Mouse (Mus musculus) monocyte, adult 5-6 weeks (primary cell): Measurements from ENCODE around the gene Tktl2. TPM values are rescaled to one million over a fixed set of nuclear protein-coding genes. Genes with fewer than 3 reads are reported as not detected.

Source experiments
- ATAC-seq: fragments of 153-309, 156-312 bp; replicated peaks from 2 replicates; pipeline ENCODE4 v1.8.0; 2017; ENCODE audit warnings: mild to moderate bottlenecking; ENCODE audit not compliant: low TSS enrichment, insufficient number of reproducible peaks, severe bottlenecking, poor library complexity, low FRiP score
- total RNA-seq: library from RNA; stranded (forward); fragments of 200-1000, 200-491, 200-594 nt; gene quantifications from 3 replicates; pipeline ENCODE4 v1.2.3, GENCODE M21; 2017

The Tktl2 gene
- not detected in 3 replicates for total RNA-seq

DNA sequence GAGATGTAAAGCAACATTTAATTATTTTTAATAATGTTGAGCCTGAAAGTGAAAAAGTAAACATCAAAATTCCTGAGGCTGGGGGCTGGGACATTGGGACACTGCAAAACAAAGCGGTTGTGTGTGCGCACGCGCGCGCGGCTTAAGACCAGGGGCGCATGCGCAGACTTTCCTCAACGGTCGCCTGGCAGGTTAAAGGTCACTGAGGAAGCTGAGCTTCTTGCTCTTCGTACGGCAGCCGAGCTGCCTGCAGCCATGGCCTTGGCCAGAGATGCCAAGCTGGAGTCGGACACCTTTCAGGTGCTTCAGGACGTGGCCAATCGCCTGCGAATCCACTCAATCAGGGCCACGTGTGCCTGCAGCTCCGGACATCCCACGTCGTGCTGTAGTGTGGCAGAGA is at the start of gene Tktl2:
Tktl2 (plus strand) TSS at position 220 of the 400 bp plus-strand sequence.
- ATAC-seq, result no peak; the same call in 1 of the 2 replicates

GRCm38 (mm10) chr8:66469821-66470220 is 41.7 kb upstream of the Tktl2 start:
- ATAC-seq, result no peak

GRCm38 (mm10) chr8:66476880-66477279 is 34.7 kb upstream of the Tktl2 start:
- ATAC-seq, result no peak

DNA sequence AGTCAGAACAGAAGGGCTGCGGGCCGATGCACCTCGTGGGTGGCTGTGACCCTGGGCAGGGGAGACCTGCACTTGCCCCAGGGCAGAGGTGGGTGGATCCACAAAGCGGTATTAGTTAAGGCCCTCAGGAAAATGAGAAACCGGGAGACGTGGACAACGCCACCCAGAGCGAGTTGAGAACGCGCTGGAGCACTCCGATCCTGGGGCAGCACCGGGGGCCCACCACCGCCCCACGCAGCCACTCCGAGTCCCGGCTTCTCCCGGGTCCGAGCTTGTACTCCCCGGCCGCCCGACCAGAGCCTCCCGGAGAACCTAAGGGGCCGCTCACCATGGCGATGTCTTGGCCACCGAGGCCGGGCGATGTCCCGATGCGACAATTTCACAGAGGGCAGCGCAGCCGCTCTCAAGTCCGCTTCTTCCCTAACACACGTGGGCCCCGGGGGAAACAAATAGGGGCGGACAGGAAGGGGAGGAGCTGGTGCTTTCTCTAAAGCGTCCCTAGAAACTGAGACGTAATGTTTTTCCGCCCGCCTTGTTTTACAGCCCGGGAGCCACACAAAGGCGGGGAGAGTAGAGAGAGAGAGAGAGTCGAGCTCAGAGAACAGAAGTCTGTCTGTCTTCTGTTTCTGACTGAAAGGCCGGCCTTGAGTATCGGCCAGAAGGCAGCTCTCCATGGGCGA is 25.3 kb upstream of the Tktl2 start, which contains the start of gene Tma16:
Tma16 (minus strand) TSS at position 447 of the 680 bp plus-strand sequence.
- peak; percentile 88 for ATAC-seq

GRCm38 (mm10) chr8:66488556-66488955 is 23.0 kb upstream of the Tktl2 start:
- no peak for ATAC-seq

DNA sequence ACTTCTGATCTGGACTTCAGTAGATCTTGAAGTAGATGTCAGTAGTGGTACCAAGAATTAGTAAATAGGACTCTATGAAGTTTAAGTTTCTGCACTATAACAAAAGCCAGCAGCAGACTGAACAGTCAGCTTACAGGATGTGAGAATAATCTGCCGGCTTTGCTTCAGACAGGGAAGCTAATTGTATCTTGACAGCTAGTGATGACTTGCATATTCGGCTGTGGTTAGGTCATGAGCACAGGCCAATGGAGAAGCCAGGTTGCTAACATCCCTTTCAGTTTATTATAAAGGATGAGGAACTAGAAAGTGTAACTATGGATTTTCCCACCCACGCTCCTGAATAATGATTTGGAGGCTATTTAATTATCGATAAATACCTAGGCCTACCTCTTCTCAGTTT is 20.9 kb upstream of the Tktl2 start:
- peak; percentile 68 for ATAC-seq

DNA sequence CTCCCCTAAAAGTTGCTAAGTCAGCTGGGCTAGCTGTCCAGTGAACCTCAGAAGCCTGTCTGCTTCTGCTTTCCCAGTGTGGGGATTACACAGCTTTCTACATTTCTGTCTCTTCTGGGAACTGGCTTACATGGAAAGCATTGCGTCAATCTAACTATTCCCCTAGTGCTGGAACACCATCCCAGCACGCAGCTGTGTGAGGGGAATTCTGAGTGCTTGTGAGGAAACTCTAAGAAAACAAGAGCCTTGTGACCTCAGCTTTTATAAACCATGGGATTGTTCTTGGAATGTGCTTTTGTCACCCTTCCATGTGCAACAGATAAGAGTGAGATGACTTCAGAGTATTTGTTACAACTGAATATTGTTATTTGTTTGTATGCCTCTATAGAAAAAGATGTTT is 17.1 kb upstream of the Tktl2 start:
- ATAC-seq, result no peak

GRCm38 (mm10) chr8:66495726-66496125 is 15.8 kb upstream of the Tktl2 start:
- ATAC-seq, result peak; percentile 77

DNA sequence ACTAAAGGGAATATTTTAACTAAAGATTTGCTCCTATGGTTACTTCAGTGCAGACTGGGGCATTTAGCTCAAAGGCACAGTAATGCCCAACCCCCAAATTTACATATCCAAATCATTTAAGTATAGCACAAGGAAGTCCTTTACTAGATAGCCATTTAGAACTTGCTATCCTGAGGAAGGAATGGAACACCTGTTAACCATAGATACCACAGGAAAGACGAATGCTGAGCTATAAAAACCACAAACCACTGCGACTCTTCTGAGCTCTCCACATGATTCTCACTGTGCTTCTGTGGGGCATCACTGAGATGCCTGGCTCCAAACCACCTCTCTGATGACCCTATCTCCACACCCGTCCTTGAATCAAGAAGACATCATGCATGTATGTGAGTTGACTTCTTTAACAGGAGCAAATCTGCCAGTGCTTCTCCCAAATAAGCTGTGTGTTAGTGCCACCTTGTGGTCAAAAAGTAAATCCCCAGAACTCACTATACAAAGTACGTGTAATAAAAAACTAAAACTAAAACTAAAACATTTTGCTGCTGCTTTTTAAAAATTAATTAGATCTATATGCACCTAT is 14.5 kb upstream of the Tktl2 start:
- ATAC-seq, result peak; percentile 51; the same call in 1 of the 2 replicates

DNA sequence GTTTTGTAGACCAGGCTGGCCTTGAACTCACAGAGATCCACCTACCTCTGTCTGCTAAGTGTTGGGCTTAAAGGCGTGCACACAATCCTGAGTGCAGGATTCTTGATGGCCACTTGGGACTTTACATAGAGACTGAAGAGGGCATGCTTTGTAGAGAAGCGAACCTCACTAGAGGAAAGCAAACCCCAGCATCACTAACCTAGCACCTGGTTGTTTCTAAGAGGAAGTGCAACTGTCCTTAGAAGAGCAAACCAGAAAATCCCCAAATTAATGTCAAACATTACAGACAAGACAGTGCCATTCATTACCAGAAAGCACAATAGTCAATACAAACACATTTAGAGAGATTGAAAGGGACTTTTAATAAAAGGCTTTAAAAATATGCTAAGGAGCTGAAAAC is 8.2 kb upstream of the Tktl2 start:
- no peak for ATAC-seq

- no peak for ATAC-seq
These were observed 7.6 kb downstream of the Tktl2 start for GRCm38 (mm10) chr8:66519149-66519548.

- ATAC-seq, result no peak
These were observed 9.0 kb downstream of the Tktl2 start for GRCm38 (mm10) chr8:66520576-66520975.

GRCm38 (mm10) chr8:66550092-66550491 is 38.5 kb downstream of the Tktl2 start:
- ATAC-seq, result no peak

Other genes with a start within 250 kb of the Tktl2 start
- 10.5 to 13.3 TPM (median 12.1 TPM) in 3 replicates for gene Tma16, start 25.2 kb upstream of the Tktl2 start, total RNA-seq
- gene Npy5r, start 176.4 kb downstream of the Tktl2 start, total RNA-seq, result 0.38 TPM in 1 of 3 replicates, not detected in the others
- not detected in 3 replicates for gene Npy1r, start 185.4 kb downstream of the Tktl2 start, total RNA-seq